Mouse (Mus musculus): ENCODE measurements at regions not wholly inside any gene's neighbourhood (a gene's known extent, or its start where the extent isn't known, plus 50 kb on each side); places are given as distances from the start of the nearest gene placed in this dataset.
A peak's percentile ranks its signal among the peaks of the same experiment; 100 is the strongest.
"Not testable (repeated sequence)": the region's sequence is repeated elsewhere in the genome, so short reads cannot be mapped to it uniquely, and the experiment has no call there.

GRCm38 (mm10) chr7:83399668-83400067 lies 185.1 kb upstream of the Tmc3 start:
- DNase-seq (ENCODE audit: low spot score) = no peak

DNA sequence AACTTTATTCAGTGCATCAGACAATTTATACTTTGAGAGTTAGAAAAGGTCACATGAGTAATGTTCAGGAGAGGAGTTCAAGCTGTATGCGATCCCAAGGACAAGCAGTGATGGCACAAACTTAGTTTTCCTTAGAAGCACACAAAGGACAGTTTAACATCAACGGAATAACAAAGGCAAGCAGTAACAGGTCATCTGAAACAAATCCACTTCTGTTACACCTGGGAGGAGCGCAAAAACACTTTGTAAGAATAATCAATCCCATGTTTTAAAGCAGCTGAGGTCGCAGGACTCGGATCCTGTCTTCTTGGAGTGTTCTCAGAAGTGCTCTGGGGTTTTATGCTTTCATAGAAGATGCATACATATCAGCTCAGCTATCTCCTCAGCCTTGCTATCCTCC lies 183.7 kb upstream of the Tmc3 start:
- DNase-seq (ENCODE audit: low spot score) = no peak

- DNase-seq (ENCODE audit: low spot score) = not testable (repeated sequence)
These were observed 172.0 kb upstream of the Tmc3 start for GRCm38 (mm10) chr7:83412745-83413144.

- no peak for DNase-seq (ENCODE audit: low spot score)
These were observed 154.7 kb upstream of the Tmc3 start for GRCm38 (mm10) chr7:83429929-83430556.

DNA sequence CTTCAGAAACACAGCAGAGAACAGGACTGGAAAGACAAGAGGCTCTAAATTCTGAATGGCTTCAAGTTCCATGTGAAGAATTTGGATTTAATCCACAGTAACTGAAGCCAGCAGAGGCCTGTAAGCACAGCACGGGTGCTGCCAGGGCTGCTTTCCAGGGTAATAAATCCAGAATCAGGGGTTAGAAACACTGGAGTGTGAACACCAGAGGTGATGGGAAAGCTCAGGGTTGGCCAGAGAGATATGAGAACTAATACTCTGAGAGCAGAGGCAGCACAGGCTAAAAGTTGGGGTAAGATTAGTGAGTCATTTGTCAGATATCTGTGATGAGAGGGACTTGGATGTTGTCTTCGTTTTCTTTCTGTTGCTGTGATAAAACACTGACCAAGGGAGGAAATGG lies 153.6 kb upstream of the Tmc3 start:
- DNase-seq (ENCODE audit: low spot score) = peak; percentile 21

- DNase-seq (ENCODE audit: low spot score) = no peak
These were observed 151.9 kb upstream of the Tmc3 start for GRCm38 (mm10) chr7:83432843-83433242.

GRCm38 (mm10) chr7:83433959-83434715 lies 150.6 kb upstream of the Tmc3 start:
- no peak for DNase-seq (ENCODE audit: low spot score)

- DNase-seq (ENCODE audit: low spot score) = peak; percentile 13
These were observed 146.0 kb upstream of the Tmc3 start for GRCm38 (mm10) chr7:83438538-83439393.

GRCm38 (mm10) chr7:83443596-83444278 lies 141.0 kb upstream of the Tmc3 start:
- no peak for DNase-seq (ENCODE audit: low spot score)

DNA sequence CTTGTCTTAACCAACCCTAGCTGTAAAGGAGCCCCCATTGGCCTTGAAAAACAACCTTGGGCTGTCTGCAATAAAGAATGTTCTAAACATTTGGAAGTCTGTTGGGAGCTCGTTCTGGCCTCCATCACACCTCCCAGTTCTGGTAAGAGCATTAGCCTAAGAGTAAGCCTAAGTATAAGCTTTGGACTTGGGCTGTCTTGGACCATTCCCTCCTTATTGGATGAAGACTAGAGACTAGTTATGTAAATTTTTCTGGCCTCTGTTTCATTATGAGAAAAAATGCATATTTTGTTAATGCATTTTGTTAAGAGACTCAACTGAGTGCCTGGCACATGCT lies 140.5 kb upstream of the Tmc3 start:
- no peak for DNase-seq (ENCODE audit: low spot score)

- no peak for DNase-seq (ENCODE audit: low spot score)
These were observed 139.4 kb upstream of the Tmc3 start for GRCm38 (mm10) chr7:83445181-83445926.

- DNase-seq (ENCODE audit: low spot score) = peak; percentile 17
These were observed 134.4 kb upstream of the Tmc3 start for GRCm38 (mm10) chr7:83450346-83450745.

GRCm38 (mm10) chr7:83452309-83452708 lies 132.4 kb upstream of the Tmc3 start:
- DNase-seq (ENCODE audit: low spot score) = no peak

DNA sequence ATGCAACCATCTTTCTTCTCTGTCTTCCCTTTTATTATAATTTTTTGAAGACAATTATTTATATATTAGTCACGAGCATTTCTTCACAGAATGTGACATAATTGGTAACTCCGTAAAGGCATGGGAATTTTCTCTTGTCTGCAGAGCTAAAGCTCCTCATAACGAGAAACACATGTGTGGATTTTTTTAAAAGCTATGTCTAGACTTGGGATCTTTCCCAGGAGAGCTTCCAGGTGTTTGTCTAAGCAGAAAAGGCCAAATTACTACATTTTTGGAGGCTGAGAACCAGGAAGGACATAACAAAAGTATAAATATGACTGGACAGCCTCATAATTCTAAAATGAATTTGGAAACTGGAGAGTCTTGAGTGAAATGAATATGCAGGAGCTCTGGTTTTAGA lies 125.2 kb upstream of the Tmc3 start:
- DNase-seq (ENCODE audit: low spot score) = no peak

DNA sequence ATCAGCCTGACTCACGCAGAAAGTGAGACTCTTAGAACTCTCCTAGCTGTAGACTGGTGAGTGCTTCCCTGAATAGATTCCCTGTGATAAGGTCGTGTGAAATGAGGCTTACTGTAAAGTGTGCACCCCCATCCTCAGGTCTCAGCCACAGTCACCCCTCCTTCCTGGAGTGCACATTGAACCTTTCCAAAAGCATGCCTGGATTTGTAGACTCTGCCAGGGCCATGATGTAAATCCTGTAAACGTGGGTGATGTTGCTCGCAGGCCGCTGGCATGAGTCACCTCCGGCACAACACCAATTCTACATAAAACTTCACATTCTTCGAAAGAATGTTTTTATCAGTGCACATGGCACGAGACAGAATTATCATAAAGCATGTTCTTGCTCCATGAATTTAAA lies 117.7 kb upstream of the Tmc3 start:
- no peak for DNase-seq (ENCODE audit: low spot score)

- not testable (repeated sequence) for DNase-seq (ENCODE audit: low spot score)
These were observed 114.9 kb upstream of the Tmc3 start for GRCm38 (mm10) chr7:83469856-83470255.

GRCm38 (mm10) chr7:83471111-83471510 lies 113.6 kb upstream of the Tmc3 start:
- no peak for DNase-seq (ENCODE audit: low spot score)

DNA sequence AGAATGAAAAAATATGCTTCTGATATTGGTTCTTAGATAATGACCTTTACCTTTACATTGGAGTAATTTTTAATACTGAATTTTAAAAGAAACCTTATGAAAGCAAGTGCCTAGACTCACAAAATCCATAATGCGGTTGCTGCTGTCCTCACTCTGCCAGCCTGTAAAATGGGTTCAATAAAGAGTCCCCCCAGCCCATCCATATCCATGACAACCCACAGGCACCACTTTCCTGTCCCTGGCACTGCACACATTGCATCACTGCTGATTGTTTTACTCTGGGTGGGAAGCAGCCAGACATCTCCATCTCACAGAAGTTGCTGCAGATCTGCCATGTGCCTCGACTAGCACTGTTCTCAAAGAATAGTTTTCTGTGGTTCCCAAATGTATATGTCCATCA lies 110.3 kb upstream of the Tmc3 start:
- no peak for DNase-seq (ENCODE audit: low spot score)

GRCm38 (mm10) chr7:83474986-83475385 lies 109.7 kb upstream of the Tmc3 start:
- DNase-seq (ENCODE audit: low spot score) = no peak

GRCm38 (mm10) chr7:83475438-83476160 lies 109.1 kb upstream of the Tmc3 start:
- DNase-seq (ENCODE audit: low spot score) = no peak

DNA sequence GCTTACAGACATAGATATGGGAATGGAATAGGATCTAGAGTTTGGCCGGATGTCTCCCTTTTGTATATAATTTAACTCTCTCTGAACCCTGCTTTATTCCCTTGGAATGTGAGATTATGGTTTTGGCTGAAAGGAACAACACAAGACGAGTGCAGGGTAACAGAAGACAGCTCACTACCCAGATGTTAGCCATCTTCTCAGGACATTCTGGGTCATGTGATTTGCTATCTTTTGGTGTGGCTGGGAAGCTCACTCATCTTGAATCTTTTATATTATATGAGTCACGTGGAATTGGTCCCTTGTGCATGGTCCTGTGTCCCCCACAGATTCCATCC lies 108.6 kb upstream of the Tmc3 start:
- no peak for DNase-seq (ENCODE audit: low spot score)

All from ovary, postnatal 36 days (tissue).